Mouse (Mus musculus): Measurements from ENCODE around the gene Guca1a. TPM values are rescaled to one million over a fixed set of nuclear protein-coding genes. Genes with fewer than 3 reads are reported as not detected.

Gene Guca1a
- 0.83 and 0.84 TPM in 2 replicates for polyA plus RNA-seq (2014; fragmentation: Nextera tagmentation; extraction: Ambion mirVana)

- DNase-seq (ENCODE audit: low spot score) (no peak), ATAC-seq (replicated peaks; ENCODE audit: insufficient number of reproducible peaks, low FRiP score, low TSS enrichment, low read depth) (no peak)
- no peak within 1 kb of the TSS for H3K9ac ChIP-seq (replicated peaks; ENCODE audit: low read length)
- H3K4me3 ChIP-seq (ENCODE audit: low read depth, low read length), result no peak within 1 kb of the TSS
- H3K4me2 ChIP-seq (ENCODE audit: low read depth, low read length), result no peak within 1 kb of the TSS
- H3K36me3 ChIP-seq (replicated peaks; ENCODE audit: control insufficient read depth, insufficient read depth, low read depth, low read length), result no peaks in the 10 kb centered on the region
- WGBS, result 39% methylated on average over 10 of the region's 10 CpGs
- peaks cover 5% of the 10 kb centered on the region; the same call in 1 of the 2 replicates for H3K27me3 ChIP-seq (ENCODE audit: control insufficient read depth, insufficient read depth, low read length)
- H3K9me3 ChIP-seq (replicated peaks; ENCODE audit: control insufficient read depth, low read length), result no peaks in the 10 kb centered on the region
- H3K27ac ChIP-seq (replicated peaks; ENCODE audit: low read depth, low read length), result no peak within 1 kb of the TSS
- no peaks in the 10 kb centered on the region for H3K4me1 ChIP-seq (ENCODE audit: control insufficient read depth, insufficient read depth, low read length)
Measured at GRCm38 (mm10) chr17:47400451-47400850, at the start of gene Guca1a. Guca1a (minus strand) TSS chr17:47400584.

GRCm38 (mm10) chr17:47449432-47449831 is 49.0 kb upstream of the Guca1a start:
- H3K4me2 ChIP-seq (ENCODE audit: low read depth, low read length), result no peak overlapping the region
- H3K4me1 ChIP-seq (ENCODE audit: control insufficient read depth, insufficient read depth, low read length), result peaks cover 2% of the 10 kb centered on the region
- DNase-seq (ENCODE audit: low spot score) (no peak), ATAC-seq (replicated peaks; ENCODE audit: insufficient number of reproducible peaks, low FRiP score, low TSS enrichment, low read depth) (no peak)
- H3K4me3 ChIP-seq (ENCODE audit: low read depth, low read length), result no peak overlapping the region
- no peaks in the 10 kb centered on the region for H3K36me3 ChIP-seq (replicated peaks; ENCODE audit: control insufficient read depth, insufficient read depth, low read depth, low read length)
- no peaks in the 10 kb centered on the region for H3K9me3 ChIP-seq (replicated peaks; ENCODE audit: control insufficient read depth, low read length)
- no peak overlapping the region for H3K9ac ChIP-seq (replicated peaks; ENCODE audit: low read length)
- WGBS, result 58% methylated on average over 5 of the region's 5 CpGs
- H3K27me3 ChIP-seq (ENCODE audit: control insufficient read depth, insufficient read depth, low read length), result no peaks in the 10 kb centered on the region
- no peak overlapping the region for H3K27ac ChIP-seq (replicated peaks; ENCODE audit: low read depth, low read length)

GRCm38 (mm10) chr17:47448523-47449372 is 48.4 kb upstream of the Guca1a start:
- H3K4me1 ChIP-seq (ENCODE audit: control insufficient read depth, insufficient read depth, low read length), result peaks cover 2% of the 10 kb centered on the region
- no peak overlapping the region for H3K4me2 ChIP-seq (ENCODE audit: low read depth, low read length)
- DNase-seq (ENCODE audit: low spot score) (no peak), ATAC-seq (replicated peaks; ENCODE audit: insufficient number of reproducible peaks, low FRiP score, low TSS enrichment, low read depth) (no peak)
- WGBS, result 33% methylated on average over 8 of the region's 8 CpGs
- H3K9ac ChIP-seq (replicated peaks; ENCODE audit: low read length), result no peak overlapping the region
- H3K9me3 ChIP-seq (replicated peaks; ENCODE audit: control insufficient read depth, low read length), result no peaks in the 10 kb centered on the region
- no peaks in the 10 kb centered on the region for H3K36me3 ChIP-seq (replicated peaks; ENCODE audit: control insufficient read depth, insufficient read depth, low read depth, low read length)
- H3K27me3 ChIP-seq (ENCODE audit: control insufficient read depth, insufficient read depth, low read length), result no peaks in the 10 kb centered on the region
- H3K27ac ChIP-seq (replicated peaks; ENCODE audit: low read depth, low read length), result no peak overlapping the region
- no peak overlapping the region for H3K4me3 ChIP-seq (ENCODE audit: low read depth, low read length)

- H3K4me3 ChIP-seq (ENCODE audit: low read depth, low read length), result no peak overlapping the region
- DNase-seq (ENCODE audit: low spot score) (no peak), ATAC-seq (replicated peaks; ENCODE audit: insufficient number of reproducible peaks, low FRiP score, low TSS enrichment, low read depth) (no peak)
- no peaks in the 10 kb centered on the region for H3K36me3 ChIP-seq (replicated peaks; ENCODE audit: control insufficient read depth, insufficient read depth, low read depth, low read length)
- H3K9me3 ChIP-seq (replicated peaks; ENCODE audit: control insufficient read depth, low read length), result no peaks in the 10 kb centered on the region
- H3K27ac ChIP-seq (replicated peaks; ENCODE audit: low read depth, low read length), result no peak overlapping the region
- WGBS, result 92% methylated on average over 11 of the region's 11 CpGs
- no peaks in the 10 kb centered on the region; the same call in 1 of the 2 replicates for H3K4me1 ChIP-seq (ENCODE audit: control insufficient read depth, insufficient read depth, low read length)
- H3K9ac ChIP-seq (replicated peaks; ENCODE audit: low read length), result no peak overlapping the region
- H3K27me3 ChIP-seq (ENCODE audit: control insufficient read depth, insufficient read depth, low read length), result no peaks in the 10 kb centered on the region
- no peak overlapping the region for H3K4me2 ChIP-seq (ENCODE audit: low read depth, low read length)
Measured at GRCm38 (mm10) chr17:47446561-47446960, 46.2 kb upstream of the Guca1a start.

GRCm38 (mm10) chr17:47446025-47446424 is 45.6 kb upstream of the Guca1a start:
- Histone ChIP-seq H3K4me1 (ENCODE audit: control insufficient read depth, insufficient read depth, low read length) (no peaks in the 10 kb centered on the region; the same call in 1 of the 2 replicates), H3K36me3 (replicated peaks; ENCODE audit: control insufficient read depth, insufficient read depth, low read depth, low read length) (no peaks in the 10 kb centered on the region), H3K27ac (replicated peaks; ENCODE audit: low read depth, low read length) (no peak overlapping the region), H3K4me2 (ENCODE audit: low read depth, low read length) (no peak overlapping the region), H3K27me3 (ENCODE audit: control insufficient read depth, insufficient read depth, low read length) (no peaks in the 10 kb centered on the region), H3K9me3 (replicated peaks; ENCODE audit: control insufficient read depth, low read length) (no peaks in the 10 kb centered on the region), H3K9ac (replicated peaks; ENCODE audit: low read length) (no peak overlapping the region), H3K4me3 (ENCODE audit: low read depth, low read length) (no peak overlapping the region)
- WGBS, result 69% methylated on average over 9 of the region's 9 CpGs
- DNase-seq (ENCODE audit: low spot score) (no peak), ATAC-seq (replicated peaks; ENCODE audit: insufficient number of reproducible peaks, low FRiP score, low TSS enrichment, low read depth) (no peak)

GRCm38 (mm10) chr17:47445518-47445917 is 45.1 kb upstream of the Guca1a start:
- H3K9ac ChIP-seq (replicated peaks; ENCODE audit: low read length), result no peak overlapping the region
- H3K4me1 ChIP-seq (ENCODE audit: control insufficient read depth, insufficient read depth, low read length), result no peaks in the 10 kb centered on the region; the same call in none of the 2 replicates
- no peaks in the 10 kb centered on the region for H3K9me3 ChIP-seq (replicated peaks; ENCODE audit: control insufficient read depth, low read length)
- no peak overlapping the region for H3K27ac ChIP-seq (replicated peaks; ENCODE audit: low read depth, low read length)
- H3K4me3 ChIP-seq (ENCODE audit: low read depth, low read length), result no peak overlapping the region
- ATAC-seq (replicated peaks; ENCODE audit: insufficient number of reproducible peaks, low FRiP score, low TSS enrichment, low read depth), result no peak
- H3K36me3 ChIP-seq (replicated peaks; ENCODE audit: control insufficient read depth, insufficient read depth, low read depth, low read length), result no peaks in the 10 kb centered on the region
- WGBS, result 69% methylated on average over 11 of the region's 11 CpGs
- H3K27me3 ChIP-seq (ENCODE audit: control insufficient read depth, insufficient read depth, low read length), result no peaks in the 10 kb centered on the region
- no peak for DNase-seq (ENCODE audit: low spot score)
- H3K4me2 ChIP-seq (ENCODE audit: low read depth, low read length), result no peak overlapping the region

GRCm38 (mm10) chr17:47444113-47444512 is 43.7 kb upstream of the Guca1a start:
- Histone ChIP-seq H3K9me3 (replicated peaks; ENCODE audit: control insufficient read depth, low read length) (no peaks in the 10 kb centered on the region), H3K27ac (replicated peaks; ENCODE audit: low read depth, low read length) (no peak overlapping the region), H3K27me3 (ENCODE audit: control insufficient read depth, insufficient read depth, low read length) (no peaks in the 10 kb centered on the region), H3K4me3 (ENCODE audit: low read depth, low read length) (no peak overlapping the region), H3K4me1 (ENCODE audit: control insufficient read depth, insufficient read depth, low read length) (no peaks in the 10 kb centered on the region; the same call in none of the 2 replicates), H3K9ac (replicated peaks; ENCODE audit: low read length) (no peak overlapping the region), H3K36me3 (replicated peaks; ENCODE audit: control insufficient read depth, insufficient read depth, low read depth, low read length) (no peaks in the 10 kb centered on the region), H3K4me2 (ENCODE audit: low read depth, low read length) (no peak overlapping the region)
- 69% methylated on average over 6 of the region's 6 CpGs for WGBS
- no peak for DNase-seq (ENCODE audit: low spot score)
- no peak for ATAC-seq (replicated peaks; ENCODE audit: insufficient number of reproducible peaks, low FRiP score, low TSS enrichment, low read depth)

- Histone ChIP-seq H3K4me3 (ENCODE audit: low read depth, low read length) (no peak overlapping the region), H3K27me3 (ENCODE audit: control insufficient read depth, insufficient read depth, low read length) (peaks cover 8% of the 10 kb centered on the region), H3K9ac (replicated peaks; ENCODE audit: low read length) (no peak overlapping the region), H3K4me1 (ENCODE audit: control insufficient read depth, insufficient read depth, low read length) (no peaks in the 10 kb centered on the region; the same call in 1 of the 2 replicates), H3K4me2 (ENCODE audit: low read depth, low read length) (no peak overlapping the region), H3K9me3 (replicated peaks; ENCODE audit: control insufficient read depth, low read length) (no peaks in the 10 kb centered on the region), H3K36me3 (replicated peaks; ENCODE audit: control insufficient read depth, insufficient read depth, low read depth, low read length) (no peaks in the 10 kb centered on the region), H3K27ac (replicated peaks; ENCODE audit: low read depth, low read length) (no peak overlapping the region)
- WGBS, result 77% methylated on average over 3 of the region's 3 CpGs
- ATAC-seq (replicated peaks; ENCODE audit: insufficient number of reproducible peaks, low FRiP score, low TSS enrichment, low read depth) (no peak), DNase-seq (ENCODE audit: low spot score) (no peak)
Measured at GRCm38 (mm10) chr17:47442271-47442670, 41.9 kb upstream of the Guca1a start.
